Mouse (Mus musculus) liver, embryonic 14.5 days (tissue): Measurements from ENCODE around the gene Ext2.

Source experiments
- CTCF ChIP-seq: IDR thresholded peaks from 2 replicates; pipeline ENCODE4 v1.5.1; 2016; ENCODE audit warnings: antibody characterized with exemption, low read depth, control low read depth
- EP300 ChIP-seq: IDR thresholded peaks from 2 replicates; pipeline ENCODE4 v1.6.1; 2016; ENCODE audit warnings: antibody characterized with exemption, low read depth

DNA sequence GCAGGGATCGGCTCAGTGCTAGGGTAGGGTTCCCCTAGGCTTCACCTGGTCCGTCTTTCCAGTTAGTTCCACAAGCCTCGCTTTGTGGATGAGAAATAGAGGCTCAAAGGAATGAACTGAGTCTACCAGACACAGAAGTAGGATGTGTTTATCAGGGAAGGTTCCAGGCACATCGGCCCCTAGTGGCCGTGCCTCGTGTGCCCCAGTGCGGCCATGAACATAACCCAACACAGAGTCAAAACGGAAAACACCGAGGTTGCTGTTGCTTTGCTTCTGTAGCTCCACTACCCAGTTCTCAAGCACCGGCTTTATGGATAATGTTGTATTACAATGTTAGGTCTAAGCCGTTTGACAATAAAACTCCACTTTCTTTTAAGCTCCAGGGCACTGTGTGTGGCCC, 46.2 kb upstream of the Ext2 start:
- TF ChIP-seq CTCF = peak; percentile 19; the same call in 1 of the 2 replicates
- TF ChIP-seq EP300 = no peak
